Mouse (Mus musculus): ENCODE data around the gene Igf2bp3.

DNA sequence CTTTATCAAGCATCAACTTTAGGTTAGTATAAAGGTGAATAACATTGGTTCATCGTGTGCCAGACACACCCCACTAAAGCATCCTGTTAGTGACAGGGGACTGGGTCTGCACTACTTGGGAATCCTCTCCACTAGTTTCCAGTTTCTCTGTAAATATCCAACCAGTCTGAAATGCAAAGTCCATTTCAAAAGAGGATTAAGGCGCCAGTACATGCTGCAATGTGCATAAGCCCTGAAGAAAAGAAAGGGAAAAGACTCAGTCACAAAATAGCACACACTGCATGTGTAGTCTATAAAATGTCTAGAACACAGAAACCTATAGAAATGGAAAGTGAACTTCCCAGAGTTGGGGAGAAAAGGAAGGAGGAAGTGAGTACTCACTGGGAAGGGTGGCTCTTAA, 68.3 kb downstream of the Igf2bp3 start:
- TF ChIP-seq CTCF (IDR thresholded peaks at IDR 0.05; ENCODE audit: borderline replicate concordance, extremely low read depth, insufficient read depth, insufficient read length) (no peak), POLR2A (IDR thresholded peaks at IDR 0.05; ENCODE audit: borderline replicate concordance, extremely low read depth, insufficient read depth, insufficient read length, poor library complexity, severe bottlenecking) (no peak)
